Mouse (Mus musculus) neutrophil, adult 65 days (primary cell): ENCODE results near the gene Shroom3. TPM values are rescaled to one million over a fixed set of nuclear protein-coding genes. Genes with fewer than 3 reads are reported as not detected.

Experiments
- total RNA-seq: library from RNA; stranded (reverse); gene quantifications from 2 replicates; pipeline ENCODE4 v1.2.4, GENCODE M21; 2023

Shroom3 gene
- not detected in 2 replicates for total RNA-seq

DNA sequence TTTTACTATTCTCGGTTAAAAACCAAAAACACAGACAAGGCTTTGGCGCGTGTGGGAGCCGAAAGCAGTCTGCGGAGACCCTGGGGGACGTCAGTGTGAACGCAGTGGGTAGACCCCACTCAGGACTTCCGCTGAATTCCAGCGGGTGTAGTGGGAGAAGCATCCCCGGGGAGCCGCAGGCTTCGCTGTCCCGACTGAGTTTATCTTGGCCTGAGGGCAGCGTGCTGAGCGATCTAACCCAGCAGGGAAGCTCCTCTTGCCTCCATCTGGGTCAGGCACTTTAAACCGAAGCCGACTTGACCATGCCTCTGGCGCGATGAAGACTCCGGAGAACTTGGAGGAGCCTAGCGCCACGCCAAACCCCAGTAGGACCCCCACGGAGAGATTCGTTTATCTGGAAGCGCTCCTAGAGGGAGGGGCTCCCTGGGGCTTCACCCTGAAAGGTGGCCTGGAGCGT lies at the start of gene Shroom3:
Shroom3 (plus strand) TSS at position 85 of the 457 bp plus-strand sequence.

DNA sequence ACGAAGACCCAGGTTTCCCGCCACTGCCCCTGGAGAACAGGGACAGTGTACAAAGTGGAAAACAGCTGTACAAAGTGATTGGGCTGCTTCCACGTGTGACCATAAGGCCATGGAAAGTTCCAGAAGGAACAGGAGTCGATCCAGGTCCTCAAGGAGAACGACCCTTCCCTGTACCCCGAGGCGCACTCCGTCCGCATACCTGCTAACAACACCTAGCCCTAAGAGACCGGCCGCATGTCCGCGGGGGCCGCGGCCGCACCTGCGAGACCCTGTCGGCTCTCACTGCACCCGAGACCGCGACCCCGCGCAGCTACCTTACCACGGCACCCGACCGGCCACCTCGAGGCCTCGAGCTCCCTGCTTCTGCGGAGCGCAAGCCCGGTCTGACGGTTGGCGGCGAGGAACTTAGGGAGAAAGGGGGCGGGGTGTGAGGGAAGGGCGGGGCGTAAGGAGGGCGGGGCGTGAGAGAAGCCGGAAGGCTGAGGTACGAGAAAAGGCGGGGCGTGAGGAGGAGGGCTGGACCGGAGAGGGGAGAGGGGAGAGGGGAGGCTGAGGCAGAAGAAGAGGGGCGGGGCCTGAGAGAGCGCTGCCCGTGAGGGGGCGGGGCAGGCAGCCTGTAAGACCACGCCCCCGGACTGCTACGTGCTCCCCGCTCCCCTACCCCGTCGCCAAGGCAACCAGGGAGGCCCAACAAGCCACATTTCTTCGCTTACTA lies 8.2 kb upstream of the Shroom3 start, which contains the start of gene Ccdc158:
Ccdc158 (minus strand) TSS at position 413 of the 715 bp plus-strand sequence.

Other genes with a start within 250 kb of the Shroom3 start
- gene Nup54, start 248.2 kb upstream of the Shroom3 start, total RNA-seq, result 34.9 and 42.5 TPM in 2 replicates
- 37.4 and 39.0 TPM in 2 replicates for gene Scarb2, start 176.6 kb upstream of the Shroom3 start, total RNA-seq
- gene Fam47e, start 128.4 kb upstream of the Shroom3 start, total RNA-seq, result not detected in 2 replicates
- 0.69 and 0.70 TPM in 2 replicates for gene Stbd1, start 80.4 kb upstream of the Shroom3 start, total RNA-seq
- gene Ccdc158, start 8.2 kb upstream of the Shroom3 start, total RNA-seq, result 0.11 and 0.13 TPM in 2 replicates